Comparison of ENCODE assay signal across 15 mouse cellular contexts in genomic region chr7:38204314-38204713, GRCm38 (mm10). TPM values are rescaled to one million over a fixed set of nuclear protein-coding genes. Genes with fewer than 3 reads are reported as not detected.
DNase-seq lines count a peak whose midpoint lies in the region; ATAC-seq and TF ChIP-seq lines count a peak whose summit lies in the region.
"Had no signal": no experiment of that assay in that cellular context is flagged by ENCODE, and none has a peak within 500 bp of the region (broad histone marks: within the 10 kb centered on the region; RNA-seq: fewer than 3 reads in every experiment).

No protein-coding gene starts in this region.

- TF ChIP-seq CTCF in intestine, postnatal 0 days (IDR thresholded peaks at IDR 0.05; ENCODE audit: low read depth), result peak; percentile 41
- peak; percentile 23 to 27 (median 24); a peak in 3 of 6 replicates for TF ChIP-seq CTCF in MEL (IDR thresholded peaks at IDR 0.05 in 2 of 3, conservative IDR thresholded peaks at IDR 0.05 in 1 of 3; ENCODE audit: control insufficient read depth in 1 of 3, insufficient read depth in 1 of 3, low read depth in 2 of 3, low read length in 3 of 3, poor library complexity in 1 of 3, severe bottlenecking in 1 of 3)
- TF ChIP-seq CTCF in small intestine, adult 2 months (IDR thresholded peaks at IDR 0.05; ENCODE audit: extremely low read depth, insufficient read length, insufficient replicate concordance, low read depth, low read length), result peak; percentile 25; the same call in 1 of the 2 replicates

- no peak for TF ChIP-seq EP300 in MEL (IDR thresholded peaks at IDR 0.05; ENCODE audit: low read depth in 1 of 2, low read length in 2 of 2)

- H3K9ac ChIP-seq in intestine, postnatal 0 days (ENCODE audit: low read depth, low read length), result no peak overlapping the region
- no peak overlapping the region for H3K9ac ChIP-seq in intestine, embryonic 16.5 days (ENCODE audit: low read depth, low read length)
- no peak overlapping the region for H3K9ac ChIP-seq in MEL (ENCODE audit: control insufficient read depth, low read depth, low read length, poor library complexity, severe bottlenecking)
- H3K9ac ChIP-seq: embryonic facial prominence, embryonic 12.5 days; forebrain, embryonic 12.5 days had no signal

- H3K79me2 ChIP-seq in MEL (ENCODE audit: control insufficient read depth, insufficient read depth, low read length, poor library complexity), result no peaks in the 10 kb centered on the region

- H3K9me3 ChIP-seq in intestine, postnatal 0 days (ENCODE audit: control insufficient read depth), result no peaks in the 10 kb centered on the region
- H3K9me3 ChIP-seq in intestine, embryonic 16.5 days (ENCODE audit: control insufficient read depth, low read length), result no peaks in the 10 kb centered on the region
- no peaks in the 10 kb centered on the region for H3K9me3 ChIP-seq in MEL (replicated peaks; ENCODE audit: insufficient read depth, low read length)

- DNase-seq in right cerebral cortex, postnatal 14 days, result peak; percentile 36
- no peak for DNase-seq in right cerebral cortex, postnatal 4 days
- DNase-seq in MEL (ENCODE audit: low read depth, low spot score), result peak; percentile 36
- DNase-seq in kidney, adult 18-20 months, result no peak
- DNase-seq in right cerebral cortex, adult 2 months (ENCODE audit: low spot score in 2 of 2), result no peak
- DNase-seq: heart, postnatal 36 days; kidney, adult 8-10 months; lung, adult 2 months had no signal

- no peak for TF ChIP-seq POLR2A in MEL (IDR thresholded peaks at IDR 0.05; ENCODE audit: control insufficient read depth in 1 of 2, insufficient read depth in 1 of 2, low read depth in 1 of 2, low read length in 2 of 2, poor library complexity in 1 of 2)
- no peak for TF ChIP-seq POLR2A in small intestine, adult 2 months (IDR thresholded peaks at IDR 0.05; ENCODE audit: low read depth, low read length)

- no peak overlapping the region for H3K27ac ChIP-seq in intestine, postnatal 0 days (ENCODE audit: low read depth, low read length)
- H3K27ac ChIP-seq in intestine, embryonic 16.5 days (ENCODE audit: low read length), result no peak overlapping the region
- no peak overlapping the region for H3K27ac ChIP-seq in MEL (ENCODE audit: control insufficient read depth, low read depth, low read length)
- H3K27ac ChIP-seq in small intestine, adult 2 months (ENCODE audit: insufficient read depth, low read depth, low read length), result no peak overlapping the region
- H3K27ac ChIP-seq: embryonic facial prominence, embryonic 12.5 days; forebrain, embryonic 12.5 days had no signal

- TF ChIP-seq RAD21 in MEL (IDR thresholded peaks at IDR 0.05; ENCODE audit: low read depth, low read length), result no peak; the same call in 1 of the 2 replicates

- no peaks in the 10 kb centered on the region; the same call in 1 of the 2 replicates for H3K4me1 ChIP-seq in intestine, postnatal 0 days (replicated peaks; ENCODE audit: control insufficient read depth, insufficient read depth, low read length)
- H3K4me1 ChIP-seq in intestine, embryonic 16.5 days (ENCODE audit: control insufficient read depth, insufficient read depth, low read length), result 0 out of 2 replicates have a peak, but pooled peaks cover 2% of the 10 kb centered on the region
- no peaks in the 10 kb centered on the region for H3K4me1 ChIP-seq in MEL (ENCODE audit: control insufficient read depth in 1 of 2, insufficient read depth in 2 of 2, low read length in 2 of 2)
- H3K4me1 ChIP-seq in small intestine, adult 2 months (ENCODE audit: control insufficient read depth, insufficient read depth, insufficient read length, low read length), result no peaks in the 10 kb centered on the region; the same call in 1 of the 2 replicates
- H3K4me1 ChIP-seq: embryonic facial prominence, embryonic 12.5 days had no signal

- no peak overlapping the region for H3K4me3 ChIP-seq in intestine, postnatal 0 days (ENCODE audit: low read depth, low read length)
- H3K4me3 ChIP-seq in intestine, embryonic 16.5 days (ENCODE audit: low read length), result no peak overlapping the region
- no peak overlapping the region for H3K4me3 ChIP-seq in MEL (ENCODE audit: control insufficient read depth in 1 of 2, insufficient read depth in 1 of 2, low read depth in 2 of 2, low read length in 2 of 2)
- no peak overlapping the region for H3K4me3 ChIP-seq in small intestine, adult 2 months (ENCODE audit: low read depth, low read length)
- H3K4me3 ChIP-seq: embryonic facial prominence, embryonic 12.5 days; forebrain, embryonic 12.5 days; myocyte had no signal

- no peak overlapping the region for H3K4me2 ChIP-seq in intestine, postnatal 0 days (replicated peaks; ENCODE audit: low read depth)
- no peak overlapping the region for H3K4me2 ChIP-seq in intestine, embryonic 16.5 days (ENCODE audit: low read depth, low read length)
- H3K4me2 ChIP-seq: embryonic facial prominence, embryonic 12.5 days; forebrain, embryonic 12.5 days had no signal

- no peaks in the 10 kb centered on the region for H3K36me3 ChIP-seq in intestine, postnatal 0 days (ENCODE audit: control insufficient read depth, insufficient read depth)
- H3K36me3 ChIP-seq in intestine, embryonic 16.5 days (ENCODE audit: control insufficient read depth, insufficient read depth, low read length), result no peaks in the 10 kb centered on the region
- H3K36me3 ChIP-seq in MEL (ENCODE audit: control insufficient read depth in 1 of 2, insufficient read depth in 2 of 2, low read length in 2 of 2), result no peaks in the 10 kb centered on the region; a peak in 1 of 4 replicates
- H3K36me3 ChIP-seq in small intestine, adult 2 months (ENCODE audit: control insufficient read depth, insufficient read depth, low read length), result no peaks in the 10 kb centered on the region
- H3K36me3 ChIP-seq: embryonic facial prominence, embryonic 12.5 days; forebrain, embryonic 12.5 days; G1E had no signal

- no peak for ATAC-seq in intestine, postnatal 0 days
- no peak for ATAC-seq in intestine, embryonic 16.5 days

- WGBS in intestine, postnatal 0 days, result 89% methylated on average over 6 of the region's 6 CpGs
- WGBS in intestine, embryonic 16.5 days, result 86% methylated on average over 6 of the region's 6 CpGs
- 88% methylated on average over 6 of the region's 6 CpGs for WGBS in small intestine, adult 2 months

- H3K27me3 ChIP-seq in intestine, postnatal 0 days (replicated peaks; ENCODE audit: control insufficient read depth, insufficient read depth, low read length), result no peaks in the 10 kb centered on the region
- no peaks in the 10 kb centered on the region for H3K27me3 ChIP-seq in intestine, embryonic 16.5 days (replicated peaks; ENCODE audit: control insufficient read depth, insufficient read depth, low read length)
- H3K27me3 ChIP-seq in MEL (ENCODE audit: control insufficient read depth in 1 of 2, insufficient read depth in 2 of 2, low read length in 2 of 2), result no peaks in the 10 kb centered on the region; a peak in 1 of 4 replicates
- no peaks in the 10 kb centered on the region for H3K27me3 ChIP-seq in small intestine, adult 2 months (ENCODE audit: control insufficient read depth, insufficient read depth, low read length)
- H3K27me3 ChIP-seq: embryonic facial prominence, embryonic 12.5 days; forebrain, embryonic 12.5 days had no signal

TF ChIP-seq in MEL, 35 proteins besides CTCF, POLR2A, EP300 and RAD21:
- no peak for TF ChIP-seq SIN3A (IDR thresholded peaks at IDR 0.05; ENCODE audit: low read length)
- no peak for TF ChIP-seq POLR2AphosphoS2 (IDR thresholded peaks at IDR 0.05; ENCODE audit: low read length)
- TF ChIP-seq ZMIZ1 (IDR thresholded peaks at IDR 0.05; ENCODE audit: low read depth, low read length), result no peak
- no peak for TF ChIP-seq USF2 (IDR thresholded peaks at IDR 0.05; ENCODE audit: borderline replicate concordance in 1 of 2, insufficient read depth in 1 of 2, low read depth in 1 of 2, low read length in 2 of 2)
- TF ChIP-seq KAT2A (conservative IDR thresholded peaks at IDR 0.05; ENCODE audit: low read depth, low read length), result no peak
- no peak for TF ChIP-seq ETS1 (IDR thresholded peaks at IDR 0.05; ENCODE audit: low read depth, low read length)
- TF ChIP-seq TAL1 (IDR thresholded peaks at IDR 0.05; ENCODE audit: low read length), result no peak
- TF ChIP-seq MAFK (IDR thresholded peaks at IDR 0.05; ENCODE audit: borderline replicate concordance, low read depth, low read length), result no peak
- no peak for TF ChIP-seq MYC (IDR thresholded peaks at IDR 0.05; ENCODE audit: low read depth, low read length)
- TF ChIP-seq MAZ (IDR thresholded peaks at IDR 0.05; ENCODE audit: low read depth, low read length), result no peak
- no peak for TF ChIP-seq TBP (IDR thresholded peaks at IDR 0.05; ENCODE audit: low read depth, low read length)
- TF ChIP-seq NELFE (IDR thresholded peaks at IDR 0.05; ENCODE audit: low read depth, low read length), result no peak
- TF ChIP-seq UBTF (IDR thresholded peaks at IDR 0.05; ENCODE audit: borderline replicate concordance, insufficient read depth, low read depth, low read length), result no peak

RNA-seq across cellular contexts. Expression of gene 1600014C10Rik, which starts 21.3 kb away (rescaled TPM):
- 16.9 and 18.2 TPM in 2 replicates for polyA plus RNA-seq in intestine, postnatal 0 days (2015; fragmentation: Nextera tagmentation; extraction: Ambion mirVana)
- polyA plus RNA-seq in intestine, embryonic 16.5 days (2015; fragmentation: Nextera tagmentation; extraction: Ambion mirVana), result 16.6 TPM in 2 replicates
- total RNA-seq in MEL (2012; rRNA removed), result 9.0 and 10.2 TPM in 2 replicates
- 10 to 100 TPM in 1 of 2 experiments, not detected in 1; 14.7 TPM for polyA plus RNA-seq in MEL (2012; ENCODE audit: insufficient read depth in 1 of 2, insufficient read length in 2 of 2, low read depth in 1 of 2, low replicate concordance in 2 of 2, missing spikeins in 1 of 2)
- 8.8 and 27.4 TPM in 2 replicates for polyA plus RNA-seq in small intestine, adult 2 months (2012; rRNA removed)

RNA-seq across cellular contexts. Expression of gene Plekhf1, which starts 23.5 kb away (rescaled TPM):
- polyA plus RNA-seq in intestine, postnatal 0 days (2015; fragmentation: Nextera tagmentation; extraction: Ambion mirVana), result 5.2 and 5.9 TPM in 2 replicates
- 4.5 and 4.8 TPM in 2 replicates for polyA plus RNA-seq in intestine, embryonic 16.5 days (2015; fragmentation: Nextera tagmentation; extraction: Ambion mirVana)
- total RNA-seq in MEL (2012; rRNA removed), result 0.85 and 0.89 TPM in 2 replicates
- 1 to 10 TPM in 1 of 2 experiments, not detected in 1; 1.7 TPM for polyA plus RNA-seq in MEL (2012; ENCODE audit: insufficient read depth in 1 of 2, insufficient read length in 2 of 2, low read depth in 1 of 2, low replicate concordance in 2 of 2, missing spikeins in 1 of 2)
- 5.4 and 12.8 TPM in 2 replicates for polyA plus RNA-seq in small intestine, adult 2 months (2012; rRNA removed)

Comparison
In these comparisons a context has a peak if more than half of its experiments do, and no peak if none do; other contexts are left out.
1. DNase-seq: peak in right cerebral cortex, postnatal 14 days (single experiment) and MEL (single experiment); none in right cerebral cortex, postnatal 4 days (single experiment), kidney, adult 18-20 months (single experiment) and right cerebral cortex, adult 2 months (0 of 2).
2. Peak in every context shown above with its lines, with median percentiles within 50 percentile points of each other: CTCF ChIP-seq.